Mouse (Mus musculus) lung, postnatal 0 days (tissue): Measurements from ENCODE around the gene Lcp2. TPM values are rescaled to one million over a fixed set of nuclear protein-coding genes. Genes with fewer than 3 reads are reported as not detected.
A peak's percentile ranks its signal among the peaks of the same experiment; 100 is the strongest.
"Not testable (repeated sequence)": the region's sequence is repeated elsewhere in the genome, so short reads cannot be mapped to it uniquely, and the experiment has no call there.

ENCODE experiments used
- ATAC-seq: fragments of 200-750 bp; cut with Nextera tagmentation; 2 replicates; pipeline ENCODE4 v1.8.0; 2017; ENCODE audit warnings: moderate library complexity
- DNase-seq: peaks from one replicate; pipeline ENCODE4 v3.0.0-alpha.2; 2016; ENCODE audit warnings: low spot score
- H3K27ac ChIP-seq: fragments of 300-500 bp; sonication (generic); 2 replicates; pipeline ENCODE4 v1.5.1; 2014; ENCODE audit warnings: antibody characterized with exemption, mild to moderate bottlenecking, low read length, mixed read lengths
- H3K27me3 ChIP-seq: fragments of 300-500 bp; sonication (generic); replicated peaks from 2 replicates; pipeline ENCODE4 v1.6.1; 2014; ENCODE audit warnings: low read length, mixed read lengths; ENCODE audit not compliant: insufficient read depth
- H3K36me3 ChIP-seq: fragments of 300-500 bp; sonication (generic); 2 replicates; pipeline ENCODE4 v1.6.1; 2014; ENCODE audit warnings: low read length, mixed read lengths; ENCODE audit not compliant: insufficient read depth
- H3K4me1 ChIP-seq: fragments of 300-500 bp; sonication (generic); 2 replicates; pipeline ENCODE4 v1.6.1; 2014; ENCODE audit warnings: antibody characterized with exemption, low read depth, low read length, mixed read lengths; ENCODE audit not compliant: insufficient read depth
- H3K4me2 ChIP-seq: fragments of 300-500 bp; sonication (generic); replicated peaks from 2 replicates; pipeline ENCODE4 v1.6.1; 2014; ENCODE audit warnings: low read depth, mild to moderate bottlenecking, low read length, moderate library complexity, mixed read lengths
- H3K4me3 ChIP-seq: fragments of 300-500 bp; sonication (generic); 2 replicates; pipeline ENCODE4 v1.5.1; 2014; ENCODE audit warnings: low read depth, low read length
- H3K9ac ChIP-seq: fragments of 300-500 bp; sonication (generic); replicated peaks from 2 replicates; pipeline ENCODE4 v1.6.1; 2014; ENCODE audit warnings: low read depth, mild to moderate bottlenecking
- H3K9me3 ChIP-seq: fragments of 300-500 bp; sonication (generic); 2 replicates; pipeline ENCODE4 v1.6.1; 2016; ENCODE audit warnings: low read length, mixed read lengths
- CTCF ChIP-seq: IDR thresholded peaks from 2 replicates; pipeline ENCODE4 v1.5.1; 2016; ENCODE audit warnings: antibody characterized with exemption, mild to moderate bottlenecking
- EP300 ChIP-seq: IDR thresholded peaks from 2 replicates; pipeline ENCODE4 v1.6.1; 2016; ENCODE audit warnings: antibody characterized with exemption, mild to moderate bottlenecking, control low read depth
- WGBS: fragments of 180-500 bp; shearing (Covaris S2); extraction: QIAGEN DNeasy Blood & Tissue Kit; methylation state at CpG from one replicate; pipeline ENCODE4 v1.1.7; 2014; 5-methylcytosine and 5-hydroxymethylcytosine counted together
- polyA plus RNA-seq: library from polyadenylated mRNA; unstranded; fragments of >200 nt; fragmentation: Nextera tagmentation; extraction: Ambion mirVana; gene quantifications from 2 replicates; pipeline ENCODE4 v1.2.1, GENCODE M21; 2015

Gene Lcp2
- polyA plus RNA-seq, 1 experiment from 2014 or later = 4.9 TPM

GRCm38 (mm10) chr11:34116572-34117135, 69.9 kb downstream of the Lcp2 start:
- DNase-seq = no peak
- no peak overlapping the region for H3K27ac ChIP-seq
- no peaks in the 10 kb centered on the region for H3K36me3 ChIP-seq
- no peak overlapping the region for H3K4me3 ChIP-seq
- ATAC-seq = peak; percentile 41
- H3K27me3 ChIP-seq = no peaks in the 10 kb centered on the region
- H3K9ac ChIP-seq = no peak overlapping the region
- H3K4me2 ChIP-seq = no peak overlapping the region
- no peaks in the 10 kb centered on the region for H3K4me1 ChIP-seq
- TF ChIP-seq CTCF (no peak), EP300 (no peak)
- no peaks in the 10 kb centered on the region for H3K9me3 ChIP-seq
- WGBS = 25% methylated on average over 2 of the region's 2 CpGs

DNA sequence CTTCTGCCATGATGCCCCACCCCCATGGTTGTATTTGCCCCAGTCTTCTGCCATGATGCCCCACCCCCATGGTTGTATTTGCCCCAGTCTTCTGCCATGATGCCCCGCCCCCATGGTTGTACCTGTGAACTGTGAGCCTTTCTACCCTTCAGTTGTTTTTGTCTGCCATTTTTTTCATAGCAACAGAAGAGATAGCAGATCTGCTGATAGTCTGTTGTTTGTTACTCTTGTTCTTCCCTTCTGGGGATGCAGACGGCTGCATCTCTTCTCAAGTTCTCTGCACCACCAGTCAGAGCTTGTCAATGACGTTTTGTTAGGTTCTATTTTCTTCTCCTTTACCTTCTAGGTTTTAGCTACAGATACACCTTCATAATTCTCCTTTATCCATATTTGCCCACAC, 70.9 kb downstream of the Lcp2 start:
- Histone ChIP-seq H3K36me3 (no peaks in the 10 kb centered on the region), H3K4me1 (no peaks in the 10 kb centered on the region), H3K4me2 (no peak overlapping the region), H3K9ac (no peak overlapping the region), H3K4me3 (no peak overlapping the region), H3K9me3 (no peaks in the 10 kb centered on the region), H3K27ac (no peak overlapping the region), H3K27me3 (no peaks in the 10 kb centered on the region)
- no peak for TF ChIP-seq EP300
- no peak for TF ChIP-seq CTCF
- DNase-seq = no peak
- no peak for ATAC-seq
- WGBS = 81% methylated on average over 3 of the region's 3 CpGs

GRCm38 (mm10) chr11:34118319-34118718, 71.6 kb downstream of the Lcp2 start:
- Histone ChIP-seq H3K27me3 (no peaks in the 10 kb centered on the region), H3K27ac (no peak overlapping the region), H3K9me3 (no peaks in the 10 kb centered on the region), H3K4me3 (no peak overlapping the region), H3K9ac (no peak overlapping the region), H3K36me3 (no peaks in the 10 kb centered on the region), H3K4me1 (no peaks in the 10 kb centered on the region), H3K4me2 (no peak overlapping the region)
- TF ChIP-seq EP300 = no peak
- TF ChIP-seq CTCF = no peak
- no peak for ATAC-seq
- WGBS = 86% methylated on average over 3 of the region's 3 CpGs
- DNase-seq = no peak

GRCm38 (mm10) chr11:34123147-34123546, 76.4 kb downstream of the Lcp2 start:
- Histone ChIP-seq H3K36me3 (no peaks in the 10 kb centered on the region), H3K9ac (no peak overlapping the region), H3K27ac (no peak overlapping the region), H3K4me2 (no peak overlapping the region), H3K9me3 (no peaks in the 10 kb centered on the region), H3K4me1 (no peaks in the 10 kb centered on the region), H3K27me3 (no peaks in the 10 kb centered on the region), H3K4me3 (no peak overlapping the region)
- TF ChIP-seq EP300 (no peak), CTCF (peak; percentile 78)
- no peak; the same call in 1 of the 2 replicates for ATAC-seq
- DNase-seq = peak; percentile 65
- WGBS = 14% methylated on average over 2 of the region's 2 CpGs

- WGBS = 37% methylated on average over 7 of the region's 7 CpGs
- Histone ChIP-seq H3K9me3 (no peaks in the 10 kb centered on the region), H3K9ac (no peak overlapping the region), H3K4me1 (no peaks in the 10 kb centered on the region), H3K4me3 (no peak overlapping the region), H3K27me3 (no peaks in the 10 kb centered on the region), H3K36me3 (no peaks in the 10 kb centered on the region), H3K4me2 (no peak overlapping the region), H3K27ac (no peak overlapping the region)
- TF ChIP-seq EP300 (no peak), CTCF (no peak)
- ATAC-seq (no peak), DNase-seq (no peak)
These were observed 78.1 kb downstream of the Lcp2 start for GRCm38 (mm10) chr11:34124852-34125251.

- not testable (repeated sequence) for DNase-seq, H3K27me3 ChIP-seq, H3K4me3 ChIP-seq, H3K4me1 ChIP-seq, H3K4me2 ChIP-seq, ATAC-seq, H3K9me3 ChIP-seq, H3K36me3 ChIP-seq, H3K27ac ChIP-seq, H3K9ac ChIP-seq
- 64% methylated on average over 3 of the region's 3 CpGs for WGBS
These were observed 79.0 kb downstream of the Lcp2 start for GRCm38 (mm10) chr11:34125727-34126126.

GRCm38 (mm10) chr11:34128412-34128811, 81.7 kb downstream of the Lcp2 start:
- Histone ChIP-seq H3K27me3 (no peaks in the 10 kb centered on the region), H3K9me3 (no peaks in the 10 kb centered on the region), H3K4me3 (no peak overlapping the region), H3K9ac (no peak overlapping the region), H3K27ac (no peak overlapping the region), H3K4me2 (no peak overlapping the region), H3K4me1 (no peaks in the 10 kb centered on the region), H3K36me3 (no peaks in the 10 kb centered on the region)
- TF ChIP-seq EP300 (no peak), CTCF (no peak)
- ATAC-seq (no peak), DNase-seq (no peak)
- 76% methylated on average over 2 of the region's 2 CpGs for WGBS
